Mouse (Mus musculus): ENCODE data around the gene Ywhae.

Ywhae gene

GRCm38 (mm10) chr11:75794602-75795320, 62.1 kb downstream of the Ywhae start:
- no peak for DNase-seq (ENCODE audit: low read depth, low spot score)

DNA sequence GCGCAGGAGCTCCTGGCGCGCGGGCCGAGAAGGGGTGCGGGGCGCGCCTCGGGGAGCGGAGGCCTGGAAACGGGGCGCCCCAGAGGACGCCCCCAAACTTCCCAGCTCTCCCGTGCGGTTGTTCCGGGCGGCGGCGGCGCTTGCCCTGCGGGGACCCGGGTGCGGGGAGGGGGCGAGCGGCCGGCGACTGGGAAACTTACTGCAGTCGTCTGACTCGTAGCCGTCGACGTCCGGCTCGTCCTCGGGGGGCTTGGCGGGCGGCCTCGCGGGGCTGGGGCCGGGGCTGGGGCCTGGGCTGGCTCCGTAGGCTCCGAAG, 62.6 kb downstream of the Ywhae start:
- no peak for DNase-seq (ENCODE audit: low read depth, low spot score)

- no peak for DNase-seq (ENCODE audit: low read depth, low spot score)
Observed at GRCm38 (mm10) chr11:75796029-75796445, 63.4 kb downstream of the Ywhae start, which contains the start of gene Doc2b. Gene Doc2b (minus strand): TSS chr11:75796049.

DNA sequence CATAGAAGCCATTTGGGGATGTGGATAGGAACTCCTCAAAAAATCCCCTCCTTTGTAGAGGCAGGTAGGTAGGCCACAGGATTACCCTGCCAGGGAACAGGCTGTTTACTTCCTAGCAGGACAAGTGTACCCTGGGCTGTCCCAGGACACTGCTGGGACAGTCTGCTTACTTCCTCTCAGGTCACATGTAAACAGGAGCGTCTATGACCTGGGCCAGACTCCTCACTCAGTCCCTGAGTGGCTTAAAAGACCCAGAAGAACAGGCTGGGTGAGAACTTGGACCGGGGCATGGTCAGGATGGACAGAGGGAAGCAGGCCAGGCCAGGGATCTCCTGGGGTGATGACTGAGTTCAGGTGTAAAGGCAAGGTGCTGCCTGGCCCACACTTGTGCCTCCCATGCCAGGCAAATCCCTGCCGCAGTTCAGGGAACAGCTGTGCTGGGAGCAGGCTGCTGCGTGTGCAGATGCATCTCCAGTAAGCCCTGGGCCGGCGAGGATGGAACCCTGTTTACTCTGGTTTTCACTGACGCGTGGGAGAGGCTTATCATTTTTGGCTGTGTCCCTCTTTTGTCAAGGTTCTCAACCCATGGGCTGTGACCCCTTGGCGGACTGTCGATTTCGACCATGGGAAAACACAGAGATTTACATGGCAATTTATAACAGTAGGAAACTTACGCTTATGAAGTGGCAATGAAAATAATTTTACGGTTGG, 64.0 kb downstream of the Ywhae start:
- DNase-seq (ENCODE audit: low read depth, low spot score), result no peak

- no peak for DNase-seq (ENCODE audit: low read depth, low spot score)
Observed at GRCm38 (mm10) chr11:75801369-75801768, 68.7 kb downstream of the Ywhae start.

DNA sequence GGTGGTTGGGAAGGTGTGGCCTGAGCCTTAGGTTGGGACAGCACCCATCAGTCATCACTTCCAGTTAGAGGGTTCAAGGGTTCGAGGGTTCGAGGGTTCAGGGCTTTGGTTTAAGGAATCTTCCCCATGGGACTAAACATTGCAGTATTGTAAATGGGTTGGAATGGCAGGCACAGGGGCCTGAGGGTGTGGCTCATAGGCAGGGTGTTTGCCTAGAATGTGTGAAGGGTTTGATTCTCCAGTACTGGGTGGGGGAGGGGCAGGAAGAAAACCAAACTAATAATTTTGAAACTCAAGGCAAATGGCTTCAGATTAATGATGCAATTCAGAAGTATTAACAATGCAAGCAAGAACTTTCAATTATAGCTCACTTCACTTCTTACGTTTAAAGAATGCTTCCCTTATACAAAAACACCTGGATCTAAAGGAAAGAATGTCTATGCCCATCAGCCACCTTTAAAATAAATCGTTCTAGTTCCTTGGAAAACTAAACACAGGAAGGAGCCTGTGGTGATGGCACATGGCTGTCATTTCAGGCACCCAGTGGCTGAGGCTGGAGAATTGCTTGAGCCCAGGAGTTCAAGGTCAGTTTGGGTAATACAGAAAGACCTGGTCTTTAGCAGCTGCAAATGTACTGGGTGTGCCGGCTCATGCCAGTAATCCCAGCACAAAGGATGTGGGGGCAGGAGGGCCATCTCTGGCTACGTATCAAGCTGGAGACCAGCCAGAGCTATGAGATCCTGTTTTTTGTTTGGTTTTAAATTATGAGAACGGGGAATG, 69.3 kb downstream of the Ywhae start:
- DNase-seq (ENCODE audit: low read depth, low spot score), result no peak

DNA sequence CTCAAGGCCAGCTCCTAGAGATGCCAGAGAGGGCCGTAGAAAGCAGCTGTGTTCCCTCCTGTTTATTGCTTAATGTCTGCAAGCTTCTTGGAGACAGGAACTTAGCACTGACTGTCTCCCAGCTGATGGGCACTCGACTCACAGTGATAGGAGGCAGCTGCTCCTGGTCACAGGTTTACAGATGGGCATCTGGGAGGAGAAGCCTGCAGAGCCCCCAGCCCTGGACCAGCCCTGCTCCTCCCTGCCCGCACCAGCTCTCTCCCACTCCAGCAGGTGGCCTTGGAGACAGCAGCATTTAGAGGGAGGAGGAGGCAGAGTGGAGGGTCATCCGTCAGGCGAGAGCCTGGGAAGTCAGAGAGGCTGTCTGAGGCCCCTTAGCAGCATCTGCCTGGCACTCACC, 74.8 kb downstream of the Ywhae start:
- no peak for DNase-seq (ENCODE audit: low read depth, low spot score)

DNA sequence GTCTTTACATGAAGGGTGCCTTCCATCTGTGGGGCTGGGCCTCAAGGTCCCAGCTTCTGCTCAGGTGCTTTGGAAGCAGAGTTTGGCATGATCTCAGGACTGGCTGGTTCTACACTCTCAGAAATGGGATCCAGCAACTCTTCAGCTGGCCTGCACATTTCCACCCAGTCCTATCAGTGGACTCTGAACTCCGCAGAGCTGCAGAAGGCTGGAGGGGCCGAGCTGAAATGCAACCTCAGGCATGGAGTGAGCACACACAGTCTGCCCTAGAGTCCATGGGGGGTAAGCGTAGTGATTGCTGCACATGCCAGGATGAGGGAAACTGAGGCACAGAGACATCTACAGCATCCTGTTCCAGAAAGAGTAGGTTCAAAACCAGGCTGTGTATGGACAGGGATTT, 77.9 kb downstream of the Ywhae start:
- DNase-seq (ENCODE audit: low read depth, low spot score), result no peak

- no peak for DNase-seq (ENCODE audit: low read depth, low spot score)
Observed at GRCm38 (mm10) chr11:75811900-75812299, 79.2 kb downstream of the Ywhae start.

DNA sequence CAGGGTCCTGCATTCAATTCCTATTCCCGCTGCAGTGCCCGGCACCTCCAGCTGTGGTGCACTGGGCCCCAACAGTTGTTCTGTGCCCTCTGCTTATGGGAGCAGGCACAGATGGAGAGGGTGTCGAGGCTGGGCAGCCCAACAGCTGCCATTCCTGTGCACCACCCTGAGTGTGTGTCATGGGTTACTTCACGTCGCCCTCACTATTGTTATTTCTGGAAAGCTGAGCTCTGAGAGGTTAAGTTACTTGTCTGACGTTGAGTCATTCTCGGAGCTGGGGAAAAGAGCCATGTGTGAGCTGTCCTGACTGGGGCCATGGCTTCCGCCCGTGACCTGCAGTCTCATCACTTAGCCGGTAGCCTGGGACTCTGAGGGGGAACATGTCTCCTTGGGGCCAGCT, 80.4 kb downstream of the Ywhae start:
- no peak for DNase-seq (ENCODE audit: low read depth, low spot score)
